Mouse (Mus musculus): ENCODE data around the gene Hpca.

The Hpca gene

DNA sequence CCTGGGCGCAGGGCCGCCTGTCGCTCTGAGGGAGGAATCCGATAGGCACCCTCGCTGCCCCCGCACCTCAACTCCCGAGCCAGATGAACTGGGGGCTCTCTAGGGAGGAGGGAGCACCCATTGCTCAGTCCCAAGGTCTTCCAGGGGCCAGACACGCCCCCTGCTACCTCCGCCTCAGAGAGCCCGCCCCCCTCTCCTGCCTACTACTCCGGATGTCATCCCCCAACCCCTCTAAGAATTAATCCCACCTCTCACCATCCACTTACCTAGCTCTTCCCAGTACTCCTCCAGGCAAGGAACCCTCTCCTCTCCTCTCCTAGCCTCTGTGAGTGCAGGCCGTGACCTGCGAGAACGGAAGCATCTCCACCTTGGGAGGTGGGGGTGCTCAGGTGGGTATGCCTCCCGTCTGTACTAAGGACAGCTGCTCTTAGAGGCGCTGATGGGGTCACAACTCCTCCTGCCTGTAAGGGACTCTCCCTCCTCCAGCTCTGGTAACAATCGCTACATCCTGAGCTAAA, at the start of gene Hpca:
Gene Hpca, minus strand, starts transcription at position 468 of the 518 bp plus-strand sequence.
- no peak for DNase-seq (ENCODE audit: low spot score)

DNA sequence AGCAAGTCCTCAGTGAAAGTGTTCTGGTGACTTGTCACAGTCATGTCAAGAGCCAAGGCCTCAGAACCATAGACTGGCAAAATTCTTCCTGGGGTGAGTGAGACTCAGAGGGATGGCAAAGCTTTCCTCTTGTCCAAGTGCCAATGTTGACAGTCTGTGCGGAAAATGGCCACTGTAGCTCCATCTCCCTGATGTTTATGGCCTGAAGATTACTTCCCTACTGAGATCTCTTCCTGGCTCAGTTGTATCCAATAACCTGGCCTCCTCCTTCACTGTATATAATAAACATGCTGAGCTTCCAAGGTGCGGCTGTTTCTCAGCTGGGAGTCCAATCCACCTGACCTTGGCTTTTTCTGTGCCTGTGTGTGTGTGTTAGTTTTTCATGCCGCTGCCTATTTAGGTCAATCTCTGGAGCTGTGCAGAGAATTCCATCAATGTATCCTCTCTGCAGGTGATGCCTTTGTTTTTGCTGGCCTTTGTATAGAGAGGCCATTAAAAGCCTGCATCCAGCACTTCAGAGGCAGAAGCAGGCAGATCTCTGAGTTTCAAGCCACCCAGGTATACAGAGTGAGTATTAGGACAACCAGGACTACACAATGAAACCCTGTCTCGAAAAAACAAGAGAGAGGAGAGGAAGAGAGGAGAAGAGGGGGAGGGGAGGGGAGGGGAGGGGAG, 39.9 kb upstream of the Hpca start:
- no peak for DNase-seq (ENCODE audit: low spot score)

DNA sequence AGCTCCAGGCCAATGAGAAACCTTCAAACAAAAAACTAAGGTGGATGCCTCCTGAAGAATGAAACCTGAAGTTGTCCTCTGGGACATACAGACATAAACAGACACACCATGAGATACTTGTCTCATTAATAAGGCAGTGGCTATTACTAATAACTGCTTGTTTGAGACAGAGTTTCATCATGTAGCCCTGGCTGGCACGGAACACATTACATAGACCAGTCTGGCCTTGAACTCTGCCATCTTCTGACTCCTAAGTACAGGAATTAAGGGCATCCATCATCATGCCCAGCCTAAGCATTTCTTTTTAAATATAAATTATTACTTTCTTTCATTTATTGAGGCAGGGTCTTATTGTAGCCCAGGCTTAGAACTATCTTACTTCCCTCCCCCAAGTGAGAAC, 39.2 kb upstream of the Hpca start:
- no peak for DNase-seq (ENCODE audit: low spot score)

DNA sequence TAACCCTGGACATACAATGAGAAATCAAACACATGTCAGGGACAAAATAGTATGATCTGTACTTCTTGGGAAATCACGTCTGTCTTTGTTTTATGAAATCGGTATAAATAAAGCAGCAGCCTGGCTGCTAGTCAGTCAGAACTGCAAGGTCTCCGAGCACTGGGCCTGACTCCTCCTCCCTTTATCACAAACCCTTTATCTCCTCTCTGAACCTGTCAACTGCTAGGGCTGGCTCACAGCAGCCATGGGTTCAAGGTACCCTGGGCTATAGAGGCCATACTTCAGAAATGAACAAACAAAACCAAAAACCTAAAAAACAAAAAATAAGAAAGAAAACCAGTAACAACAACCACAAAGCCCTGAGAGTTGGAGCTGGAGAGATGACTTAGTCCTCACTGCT, 36.7 kb upstream of the Hpca start:
- DNase-seq (ENCODE audit: low spot score) = no peak

DNA sequence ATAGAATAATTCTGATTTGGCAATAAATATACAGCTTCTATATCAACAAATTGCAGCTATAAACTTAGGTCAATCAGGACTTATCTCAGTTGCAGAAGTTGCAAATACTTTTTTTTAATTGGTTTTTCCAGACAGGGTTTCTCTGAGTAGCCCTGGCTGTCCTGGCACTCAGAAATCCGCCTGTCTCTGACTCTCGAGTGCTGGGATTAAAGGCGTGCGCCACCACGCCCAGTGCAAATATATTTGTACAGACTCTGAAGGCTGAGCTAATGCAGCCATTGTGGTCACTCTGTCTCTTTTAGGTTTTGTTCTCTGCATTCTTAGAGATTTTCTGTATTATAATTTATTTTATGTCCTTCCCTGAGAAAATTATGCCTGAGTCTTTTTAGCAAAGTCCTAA, 35.7 kb upstream of the Hpca start:
- no peak for DNase-seq (ENCODE audit: low spot score)

DNA sequence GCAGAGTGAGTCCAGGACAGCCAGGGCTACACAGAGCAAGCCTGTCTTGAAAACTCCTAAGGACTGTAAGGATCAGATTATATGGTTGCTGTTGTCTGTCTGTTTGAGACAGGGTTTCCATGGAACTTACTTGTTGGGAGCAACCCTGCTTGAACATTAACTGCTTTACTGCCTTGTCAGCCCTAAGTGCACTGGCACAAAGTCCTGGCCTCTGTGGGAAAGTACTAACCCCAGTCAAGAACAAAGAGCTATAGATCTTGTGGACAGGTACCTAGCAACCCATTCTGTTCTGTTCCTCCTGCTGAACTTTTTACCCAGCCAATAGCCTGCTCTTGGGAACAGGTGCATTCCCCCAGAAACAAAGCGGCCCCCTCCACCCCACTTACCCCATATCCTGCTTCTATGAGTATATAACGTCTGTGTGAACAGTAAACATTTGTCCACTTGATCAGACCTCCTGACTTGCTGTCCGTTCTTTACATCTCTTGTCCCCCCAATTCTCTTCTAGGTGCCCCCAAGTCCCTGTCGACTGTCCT, 29.5 kb upstream of the Hpca start:
- DNase-seq (ENCODE audit: low spot score) = no peak

DNA sequence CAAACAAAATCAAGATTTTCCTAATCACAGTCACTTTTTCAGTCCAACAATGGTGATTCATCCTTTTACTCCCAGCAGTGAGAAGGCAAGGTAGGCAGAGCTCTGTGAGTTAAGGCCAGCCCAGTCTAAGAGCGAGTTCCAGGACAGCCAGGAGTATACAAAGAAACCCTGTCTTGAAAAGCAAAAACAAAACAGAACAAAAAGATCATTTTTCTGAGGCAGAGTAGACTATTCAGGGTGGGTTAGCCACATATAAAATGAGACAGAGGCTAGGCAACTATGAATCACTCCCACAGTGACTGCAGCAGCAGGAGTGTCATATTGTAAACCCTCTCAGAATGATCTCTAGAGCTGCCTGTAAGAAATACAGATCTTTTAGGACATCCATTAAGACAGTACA, 27.5 kb upstream of the Hpca start:
- no peak for DNase-seq (ENCODE audit: low spot score)

DNA sequence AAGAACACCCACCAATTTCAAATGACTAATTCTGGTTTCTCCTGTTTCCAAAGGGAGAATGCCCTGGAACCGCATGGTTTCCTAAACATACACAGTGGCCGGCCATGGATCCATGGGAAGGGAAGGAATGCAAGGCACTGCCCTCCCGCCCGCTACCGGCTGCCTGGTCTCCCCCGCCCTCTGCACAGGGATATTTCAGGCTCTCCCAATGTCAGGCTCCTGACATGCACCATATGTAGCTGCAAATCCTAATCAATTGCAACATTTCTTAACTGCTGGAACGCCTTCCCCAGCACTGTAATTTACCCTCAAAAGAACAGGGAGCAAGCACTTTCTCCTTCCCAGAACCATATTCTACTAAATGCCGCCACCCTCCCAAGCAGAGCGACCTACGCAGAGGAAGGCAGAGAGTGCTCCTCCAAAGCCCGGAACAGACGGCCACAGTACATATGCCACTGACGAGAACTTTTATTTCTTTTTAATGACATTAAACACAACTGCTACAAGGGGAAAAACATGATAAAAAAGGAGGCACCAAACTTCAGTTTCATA, 25.8 kb upstream of the Hpca start:
- DNase-seq (ENCODE audit: low spot score) = no peak

DNA sequence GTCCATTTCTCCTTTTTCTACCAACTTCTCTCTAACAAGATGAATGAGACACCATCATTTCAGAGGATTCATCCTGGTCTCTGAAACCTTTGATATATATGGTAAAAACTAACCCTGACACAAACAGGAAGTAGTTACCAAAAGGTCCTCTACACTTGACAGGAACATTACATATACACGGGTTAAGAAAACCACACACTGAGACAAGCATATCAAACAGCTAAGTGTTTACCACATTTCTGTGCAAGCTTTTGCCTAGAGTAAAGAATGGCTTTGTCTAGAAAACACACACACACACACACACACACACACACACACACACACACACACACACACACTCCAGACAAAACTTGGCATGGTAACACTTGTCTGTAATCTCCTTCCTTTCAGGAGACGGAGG, 24.6 kb upstream of the Hpca start:
- DNase-seq (ENCODE audit: low spot score) = no peak

DNA sequence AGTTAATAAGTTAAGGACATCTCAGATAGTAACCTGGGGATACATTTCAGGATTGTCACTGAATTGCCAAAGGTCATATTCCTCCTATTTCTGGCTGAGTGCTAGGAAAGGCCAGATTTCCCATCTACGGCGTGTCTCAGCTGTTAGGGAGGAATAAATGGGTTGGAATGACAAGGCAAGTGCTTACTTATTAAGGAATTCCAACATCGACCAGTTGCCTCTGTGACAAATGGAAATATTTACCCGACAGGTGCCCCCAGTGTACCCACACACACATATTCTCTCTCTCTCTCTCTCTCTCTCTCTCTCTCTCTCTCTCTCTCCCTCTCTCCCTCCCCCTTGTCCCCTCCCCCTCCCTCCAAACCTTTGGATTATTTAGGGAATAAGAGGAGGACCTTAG, 24.1 kb upstream of the Hpca start:
- DNase-seq (ENCODE audit: low spot score) = no peak

DNA sequence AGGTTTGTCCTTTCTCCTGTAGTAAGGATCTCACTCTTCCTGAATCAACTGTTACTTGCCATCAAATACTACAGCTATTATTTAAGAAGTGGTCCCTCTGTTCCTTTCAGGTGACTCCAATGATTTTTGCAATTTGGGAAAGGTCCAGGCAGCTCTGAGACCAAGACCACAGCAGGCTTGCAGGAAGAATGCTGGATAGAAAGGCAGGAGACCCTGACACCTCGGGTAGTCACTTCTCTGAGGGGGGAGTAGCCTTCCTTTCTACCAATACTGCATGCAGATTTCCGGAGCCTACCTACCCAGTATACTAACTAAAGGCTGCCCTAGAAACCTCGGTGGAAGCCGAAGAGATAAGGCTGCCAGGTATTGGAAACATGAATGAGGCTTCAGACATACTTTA, 23.6 kb upstream of the Hpca start:
- DNase-seq (ENCODE audit: low spot score) = no peak

DNA sequence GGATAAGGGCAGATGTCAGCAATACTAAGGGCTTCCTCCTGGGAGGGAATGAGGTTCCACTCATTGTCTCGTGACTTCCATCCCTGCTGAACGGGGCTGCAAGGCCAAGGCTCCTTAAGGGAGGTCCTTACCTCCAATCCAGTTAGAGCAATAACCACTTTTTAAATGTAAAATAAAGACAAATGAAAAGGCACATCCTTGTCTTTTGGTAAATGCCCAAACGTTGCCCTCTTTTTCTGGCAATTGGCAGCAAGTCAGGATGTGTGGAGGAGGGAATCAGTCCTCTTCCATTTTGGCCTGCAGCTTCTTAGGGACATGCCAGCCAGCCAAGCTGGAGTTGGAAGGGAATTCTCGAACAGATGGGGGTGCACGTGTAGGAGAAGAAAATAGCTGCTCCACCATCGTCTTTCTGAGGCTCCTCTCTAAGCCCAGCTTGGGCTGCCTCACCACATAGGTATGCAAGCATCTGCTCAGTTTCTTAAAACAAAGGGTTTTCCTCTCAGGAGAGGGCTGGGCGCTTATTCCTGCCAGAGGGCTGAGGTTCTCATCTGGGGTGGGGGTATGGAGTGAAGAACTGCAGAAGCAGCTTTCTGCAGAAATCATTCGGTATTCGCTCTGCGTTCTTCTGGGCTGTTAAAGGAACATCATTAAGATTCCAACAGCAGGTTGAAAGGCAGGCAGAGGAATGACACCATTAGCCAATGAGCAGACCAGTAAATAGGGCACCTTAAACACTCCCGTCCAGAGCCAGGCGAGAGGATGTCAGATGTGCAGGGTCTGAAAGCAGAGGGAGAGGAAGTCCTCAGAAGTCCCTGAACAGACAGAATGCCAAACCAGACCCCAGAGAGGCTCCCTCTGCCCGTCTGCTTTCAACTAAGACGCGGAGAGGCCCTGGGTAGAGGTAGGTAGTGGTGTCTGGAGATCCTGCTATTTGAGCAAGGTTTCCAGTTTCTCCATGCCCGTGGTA, 22.8 kb upstream of the Hpca start:
- no peak for DNase-seq (ENCODE audit: low spot score)

DNA sequence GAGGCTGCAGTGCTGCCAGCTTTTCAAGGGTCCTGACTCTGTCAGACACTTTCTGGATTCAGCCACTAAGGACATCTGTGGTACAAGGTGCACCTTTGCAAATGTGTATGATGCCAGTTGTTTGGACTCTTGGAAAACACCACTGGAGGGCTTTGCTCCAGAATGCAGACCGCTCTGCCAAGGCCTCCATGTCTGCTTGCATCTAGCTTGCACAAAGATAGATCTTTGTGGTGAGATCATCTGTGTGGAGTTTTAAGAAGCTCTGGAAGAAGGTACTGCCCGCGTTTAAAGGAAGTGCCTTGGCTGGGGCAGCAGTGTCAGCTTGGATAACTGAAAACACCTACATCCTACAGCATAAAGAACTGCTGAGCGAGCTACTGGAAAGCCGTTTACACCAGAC, 21.7 kb upstream of the Hpca start:
- DNase-seq (ENCODE audit: low spot score) = no peak

DNA sequence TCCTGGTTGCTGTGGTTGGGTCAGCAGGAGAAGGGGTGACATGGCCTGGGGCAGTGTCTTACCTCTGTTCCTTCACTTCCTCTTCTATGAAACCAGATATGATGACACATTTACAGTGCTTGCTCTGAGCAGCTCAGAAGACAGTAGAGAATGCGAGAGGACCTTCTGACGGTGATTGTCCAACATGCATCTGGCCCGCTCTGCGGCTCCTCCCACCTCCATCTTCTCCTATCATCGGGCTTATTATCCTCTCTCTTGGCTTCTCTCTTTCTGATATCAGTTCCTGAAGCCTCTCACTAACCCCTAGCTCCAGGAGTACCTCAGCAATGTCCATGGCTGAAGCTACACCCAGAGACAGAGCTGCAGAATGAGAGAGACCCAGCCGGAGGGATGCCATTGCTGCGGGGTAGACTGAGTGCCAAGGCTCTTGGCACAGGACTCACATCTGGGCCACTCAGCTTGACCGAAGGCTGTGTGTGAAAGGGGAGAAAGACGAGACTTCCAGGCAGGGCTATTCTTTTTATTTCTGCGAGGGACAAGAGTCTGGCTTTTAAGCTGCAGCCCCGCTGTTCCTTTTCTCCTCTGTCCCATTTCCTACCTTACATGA, 20.7 kb upstream of the Hpca start:
- DNase-seq (ENCODE audit: low spot score) = no peak

DNA sequence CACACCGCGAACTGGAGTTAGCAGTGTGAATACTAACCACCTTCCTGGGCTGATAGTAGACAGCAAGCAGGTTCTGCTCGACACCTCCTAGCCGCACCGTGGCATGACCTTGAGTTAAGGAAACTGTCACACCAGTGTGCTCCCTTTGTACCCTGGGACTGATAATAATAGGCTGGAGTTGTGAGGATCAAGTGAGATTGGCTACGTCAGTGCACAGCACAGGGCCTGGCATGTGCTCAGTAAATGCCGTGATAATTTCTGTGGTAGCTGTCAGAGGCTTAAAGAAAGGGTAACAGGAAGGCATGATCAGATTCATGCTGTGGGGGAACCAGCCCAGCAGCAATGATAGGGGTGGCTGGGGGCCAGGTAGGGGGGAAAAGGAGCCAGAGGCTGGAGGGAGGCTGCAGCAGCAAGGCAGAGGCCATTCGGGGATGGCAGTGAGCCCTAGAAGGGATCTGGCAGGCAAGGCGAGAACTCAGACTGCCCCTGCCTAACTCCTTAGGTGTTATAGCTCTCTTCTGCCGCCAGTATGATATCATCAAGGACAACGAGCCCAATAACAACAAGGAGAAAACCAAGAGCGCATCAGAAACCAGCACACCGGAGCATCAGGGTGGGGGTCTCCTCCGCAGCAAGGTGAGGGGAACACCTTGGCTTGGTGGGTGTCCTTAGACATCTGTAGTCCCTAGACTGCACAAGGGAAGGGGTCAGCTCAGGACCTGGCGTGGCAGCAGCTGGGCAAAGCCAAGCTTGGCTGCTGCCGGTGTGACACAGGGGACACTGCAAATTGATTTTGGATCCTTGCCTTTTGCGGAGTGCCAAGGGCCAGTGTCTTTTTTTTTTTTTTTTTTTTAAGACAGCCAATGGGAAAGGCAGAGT, 20.0 kb upstream of the Hpca start:
- DNase-seq (ENCODE audit: low spot score) = no peak

DNA sequence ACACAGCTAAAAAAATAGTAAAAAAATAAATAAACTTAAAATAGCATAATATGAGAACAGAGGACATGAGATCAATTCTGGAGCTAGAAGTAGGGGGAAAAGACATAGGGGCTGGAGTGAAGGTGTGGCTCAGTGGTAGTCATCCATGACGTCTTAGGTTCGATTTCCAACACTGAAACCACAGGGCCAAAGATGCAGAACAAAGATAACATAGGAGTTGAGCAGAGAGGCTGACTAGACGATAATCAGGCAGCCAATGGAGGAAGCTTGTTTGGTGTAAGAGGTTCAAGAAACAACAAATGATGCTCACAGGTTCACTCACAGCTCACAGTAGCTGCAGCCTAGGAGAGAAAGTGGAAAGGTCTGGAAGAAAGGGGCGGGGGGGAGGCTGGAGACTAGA, 19.0 kb upstream of the Hpca start:
- no peak for DNase-seq (ENCODE audit: low spot score)

DNA sequence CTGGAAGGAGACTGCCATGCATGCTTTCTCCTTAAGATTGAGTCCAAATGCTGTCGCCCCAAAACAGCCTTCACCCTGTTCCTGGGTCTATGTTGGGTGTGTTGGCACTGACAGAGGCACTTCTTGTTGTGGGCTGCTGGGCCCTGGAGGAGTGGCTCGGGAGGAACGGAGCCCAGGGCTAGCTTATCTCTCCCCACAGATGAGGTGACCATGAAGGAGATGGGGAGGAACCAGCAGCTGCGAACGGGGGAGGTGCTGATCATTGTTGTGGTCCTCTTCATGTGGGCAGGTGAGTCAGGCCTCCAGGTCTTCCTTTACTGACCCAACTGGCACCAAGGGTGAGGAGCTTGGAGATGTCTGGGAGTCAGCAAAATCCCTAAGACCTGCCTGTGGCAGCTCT, 17.8 kb upstream of the Hpca start:
- no peak for DNase-seq (ENCODE audit: low spot score)

DNA sequence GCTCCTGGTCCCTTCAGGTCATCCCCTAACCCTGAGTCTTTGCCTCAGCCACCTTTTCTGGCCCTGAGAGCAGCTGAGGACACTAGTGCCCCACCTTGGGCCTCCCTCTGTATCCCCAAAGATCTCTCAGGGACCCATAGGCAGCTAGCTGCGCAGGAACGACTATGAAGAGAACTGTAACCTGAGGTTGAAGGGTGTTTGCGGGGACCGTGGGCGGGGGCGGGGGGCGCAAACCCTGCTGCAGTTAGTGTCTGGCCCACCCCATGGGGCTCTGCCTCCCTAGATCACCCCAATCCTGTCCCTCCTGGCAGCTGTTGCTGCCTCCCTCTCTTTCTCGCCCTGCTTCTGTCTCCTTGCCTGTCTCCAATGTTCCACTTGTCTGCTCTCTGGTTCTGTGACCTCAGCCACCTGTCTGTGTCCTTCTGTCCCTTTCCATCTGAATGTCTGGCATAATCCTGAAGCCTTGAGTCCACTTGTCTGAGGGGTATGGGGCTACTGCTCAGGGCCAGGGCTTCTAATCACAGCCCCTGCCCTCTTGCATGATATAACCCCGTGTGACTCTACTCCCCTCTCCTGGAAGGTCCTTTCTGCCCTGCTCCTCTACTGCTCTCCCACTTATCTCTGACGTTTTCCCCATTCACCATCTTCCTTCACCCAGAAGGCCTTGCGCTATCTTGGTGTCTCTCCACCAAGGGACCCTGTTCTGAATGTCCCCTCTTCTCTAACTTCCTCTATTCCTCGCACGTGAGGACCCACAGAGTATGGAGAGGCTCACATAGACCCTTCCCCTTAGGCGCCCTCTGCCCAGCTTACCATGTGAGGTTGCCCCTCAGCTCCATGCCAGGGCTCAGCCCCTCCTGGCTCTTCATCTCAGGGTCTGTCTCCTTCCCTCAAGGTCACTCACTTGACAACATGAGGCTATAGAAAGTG, 15.8 kb upstream of the Hpca start:
- no peak for DNase-seq (ENCODE audit: low spot score)

DNA sequence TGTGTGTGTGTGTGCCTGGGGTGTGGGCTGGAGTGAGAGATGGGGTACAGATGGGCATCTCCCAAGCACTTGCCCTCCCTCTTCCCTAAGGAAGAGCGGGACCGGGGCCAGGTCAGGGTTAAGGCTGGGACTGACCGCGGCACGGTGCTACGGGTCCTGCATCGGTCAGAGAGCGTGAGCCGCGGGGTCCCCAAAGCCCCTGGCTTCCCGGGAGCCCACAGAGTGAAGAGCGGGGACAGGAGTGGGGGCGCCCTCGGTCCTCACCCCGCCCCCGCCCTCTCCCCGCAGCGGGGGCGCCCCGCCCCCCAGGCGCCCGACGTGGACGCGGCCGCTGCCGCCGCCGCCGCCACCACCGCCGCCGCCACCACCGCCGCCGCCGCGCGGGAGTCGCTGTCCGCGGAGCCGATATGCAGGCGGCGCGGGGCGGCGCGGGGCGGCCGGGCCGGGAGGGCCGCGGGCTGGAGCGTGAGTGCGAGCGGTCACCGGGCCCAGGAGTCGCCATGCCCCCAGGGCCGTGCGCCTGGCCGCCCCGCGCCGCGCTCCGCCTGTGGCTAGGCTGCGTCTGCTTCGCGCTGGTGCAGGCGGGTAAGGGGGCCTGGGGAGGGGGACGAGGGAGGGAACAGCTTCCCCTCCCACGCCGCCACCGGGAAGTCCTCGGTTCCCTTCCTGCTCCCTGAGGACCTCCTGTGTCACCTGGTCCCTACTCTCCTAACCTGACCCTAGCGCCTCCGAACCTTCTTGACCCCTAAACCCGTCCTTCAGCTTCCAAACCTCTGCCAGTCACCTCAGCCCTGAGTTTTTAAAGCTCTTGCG, 14.9 kb upstream of the Hpca start, which contains the start of gene Fndc5:
Gene Fndc5, plus strand, starts transcription at position 421 of the 813 bp plus-strand sequence.
- DNase-seq (ENCODE audit: low spot score) = peak; percentile 52

Measured in retina, embryonic 14.5 days (tissue).